Mouse (Mus musculus): Measurements from ENCODE around the gene Podxl. TPM values are rescaled to one million over a fixed set of nuclear protein-coding genes. Genes with fewer than 3 reads are reported as not detected.

The Podxl gene
- 12.3 and 14.1 TPM in 2 replicates for polyA plus RNA-seq (2015; fragmentation: Nextera tagmentation; extraction: Ambion mirVana)

DNA sequence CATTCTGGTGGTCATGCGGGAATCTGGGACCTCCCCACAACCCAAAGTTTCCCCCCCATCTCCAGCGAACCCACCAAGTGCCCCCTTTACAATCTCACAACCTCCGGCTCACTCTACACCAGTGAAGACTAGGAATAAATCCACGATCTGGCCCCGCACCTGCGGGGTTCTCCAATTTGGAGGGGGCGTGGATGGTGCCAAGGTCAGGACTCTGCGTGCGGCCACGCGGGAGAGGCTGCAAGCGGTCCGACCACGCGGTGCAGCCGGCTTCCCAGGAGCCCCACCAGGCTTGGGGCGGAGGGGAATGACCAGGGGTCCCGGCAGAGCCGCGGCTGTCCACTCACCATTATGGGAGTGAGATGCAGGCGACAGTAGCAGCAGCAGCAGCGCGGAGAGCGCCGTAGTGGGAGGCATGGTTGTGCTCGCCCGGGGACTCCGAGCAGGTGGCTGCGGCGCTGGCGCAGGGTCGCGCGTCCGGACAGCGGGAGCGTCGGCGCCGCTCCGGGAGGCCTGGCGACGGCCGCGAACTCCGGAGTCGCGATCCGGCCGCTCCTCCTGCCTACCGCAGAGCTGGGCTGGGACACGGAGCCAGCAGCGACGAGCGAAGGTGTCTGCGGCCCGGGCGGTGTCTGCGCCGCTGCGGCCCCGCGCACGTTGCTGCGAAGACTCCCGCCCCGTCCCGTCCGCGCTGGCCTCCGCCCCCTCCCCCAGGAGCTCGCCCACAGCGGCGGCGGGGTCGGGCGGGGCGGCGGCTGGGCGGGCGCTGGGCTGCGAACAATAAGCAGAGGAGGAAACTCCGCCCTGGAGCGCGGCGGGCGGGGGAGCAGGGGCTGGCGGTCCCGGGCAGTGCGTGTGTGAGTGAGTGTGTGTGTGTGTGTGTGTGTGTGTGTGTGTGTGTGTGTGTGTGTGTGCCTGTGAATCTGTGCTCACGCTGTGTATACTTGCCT is at the start of gene Podxl:
Podxl (minus strand) TSS at position 747 of the 947 bp plus-strand sequence.
- ATAC-seq, result peak; percentile 94
- Histone ChIP-seq H3K4me3 (replicated peaks) (peak within 1 kb of the TSS; percentile 86), H3K27me3 (peaks cover 14% of the 10 kb centered on the region), H3K4me2 (replicated peaks) (peak within 1 kb of the TSS; percentile 86), H3K36me3 (no peaks in the 10 kb centered on the region), H3K9ac (replicated peaks) (peak within 1 kb of the TSS; percentile 92), H3K27ac (peak within 1 kb of the TSS; percentile 71), H3K4me1 (replicated peaks) (peaks cover 66% of the 10 kb centered on the region), H3K9me3 (no peaks in the 10 kb centered on the region)
- under 1% methylated on average over 71 of the region's 91 CpGs for WGBS

DNA sequence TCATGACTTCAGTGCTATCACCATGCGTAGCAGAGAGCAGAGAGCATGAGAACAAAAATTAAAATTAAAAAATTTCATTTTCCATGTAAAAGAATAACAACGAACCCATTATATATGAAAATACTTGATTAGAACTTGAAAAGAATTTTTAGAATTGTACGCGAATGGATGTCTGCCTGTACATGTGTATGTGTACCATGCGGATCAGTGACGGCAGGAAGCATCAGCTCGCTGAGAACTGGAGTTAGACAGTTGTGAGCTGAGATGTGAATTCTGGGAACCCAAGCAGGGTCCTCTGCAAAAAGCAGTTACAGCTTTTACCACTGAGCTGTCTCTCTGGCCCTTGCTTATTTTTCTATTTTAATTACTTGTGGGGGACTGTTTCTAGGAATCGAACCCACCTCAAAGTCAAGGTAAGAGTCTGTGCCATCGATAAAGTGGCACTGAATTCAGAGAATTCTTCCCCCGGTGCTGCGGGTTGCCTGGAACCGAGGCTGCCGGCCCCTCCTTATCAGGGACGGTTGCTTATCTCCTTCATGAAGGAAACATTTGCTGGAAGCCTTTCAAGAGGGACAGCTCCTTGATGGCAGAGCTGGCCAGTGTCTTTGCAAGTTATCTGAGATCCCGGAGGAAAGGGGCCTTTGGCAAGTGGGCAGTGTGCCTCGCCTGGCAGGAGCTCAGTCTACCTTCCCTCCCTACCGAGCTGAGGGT is 48.9 kb upstream of the Podxl start:
- no peaks in the 10 kb centered on the region for H3K27me3 ChIP-seq
- H3K27ac ChIP-seq, result no peak overlapping the region
- H3K9ac ChIP-seq (replicated peaks), result no peak overlapping the region
- no peaks in the 10 kb centered on the region for H3K4me1 ChIP-seq (replicated peaks)
- WGBS, result 90% methylated on average over 17 of the region's 17 CpGs
- no peak overlapping the region for H3K4me2 ChIP-seq (replicated peaks)
- no peak overlapping the region for H3K4me3 ChIP-seq (replicated peaks)
- ATAC-seq, result no peak
- no peaks in the 10 kb centered on the region for H3K36me3 ChIP-seq
- no peaks in the 10 kb centered on the region for H3K9me3 ChIP-seq

DNA sequence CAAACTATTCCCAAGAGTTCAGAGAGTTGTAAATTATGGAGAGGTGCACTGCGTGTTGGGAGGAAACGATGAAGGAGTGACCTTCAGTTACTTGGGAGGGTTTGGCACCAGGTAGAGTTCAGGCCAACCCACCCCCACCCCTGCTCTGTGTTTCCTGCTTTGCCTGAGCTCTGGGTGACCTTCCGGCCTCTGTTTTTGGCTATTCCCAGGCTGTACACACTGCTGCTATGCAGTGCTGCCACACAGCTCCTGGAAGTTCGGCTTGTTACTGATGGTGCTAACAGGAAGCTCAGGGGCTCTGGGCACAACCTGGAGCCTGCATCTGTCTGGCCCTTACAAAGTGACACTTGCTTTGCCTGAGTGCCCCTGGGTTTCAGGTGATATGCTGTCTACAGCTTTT is 42.6 kb upstream of the Podxl start:
- WGBS, result 88% methylated on average over 4 of the region's 4 CpGs
- Histone ChIP-seq H3K36me3 (no peaks in the 10 kb centered on the region), H3K9ac (replicated peaks) (no peak overlapping the region), H3K27me3 (no peaks in the 10 kb centered on the region), H3K9me3 (no peaks in the 10 kb centered on the region), H3K4me2 (replicated peaks) (no peak overlapping the region), H3K4me1 (replicated peaks) (peaks cover 3% of the 10 kb centered on the region; the same call in 1 of the 2 replicates), H3K4me3 (replicated peaks) (no peak overlapping the region), H3K27ac (no peak overlapping the region)
- ATAC-seq, result no peak

DNA sequence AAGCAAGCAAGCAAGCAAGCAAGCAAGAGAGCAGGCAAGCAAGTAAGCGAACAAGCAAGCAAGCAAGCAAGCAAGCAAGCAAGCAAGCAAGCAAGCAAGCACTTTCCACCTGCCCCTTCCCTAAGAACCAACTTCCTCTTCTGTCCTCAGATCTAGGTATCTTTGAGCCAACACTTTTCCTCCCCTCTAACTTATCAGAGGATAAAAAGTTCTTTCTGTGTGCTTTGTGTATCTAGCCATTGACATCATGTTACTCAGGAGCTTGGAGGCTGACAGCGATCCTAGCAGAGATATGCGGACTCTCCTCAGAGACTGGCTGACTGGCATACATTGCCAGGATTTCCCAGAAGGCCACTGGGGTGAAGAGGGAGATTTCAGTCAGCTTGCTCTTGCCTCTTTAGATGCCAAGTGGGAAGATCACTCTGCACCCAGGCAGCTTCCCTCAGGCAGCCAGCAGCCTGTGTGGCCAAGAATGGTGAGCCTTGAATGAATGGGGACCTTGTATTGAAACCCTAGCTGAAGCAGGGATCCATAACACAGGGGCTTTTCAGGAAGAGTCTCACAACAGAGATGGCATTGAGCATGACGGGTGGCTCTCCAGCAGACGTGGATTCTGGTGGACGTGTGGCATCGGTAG is 41.0 kb upstream of the Podxl start:
- Histone ChIP-seq H3K27me3 (no peaks in the 10 kb centered on the region), H3K9me3 (no peaks in the 10 kb centered on the region), H3K36me3 (no peaks in the 10 kb centered on the region), H3K4me1 (replicated peaks) (peaks cover 18% of the 10 kb centered on the region), H3K4me2 (replicated peaks) (no peak overlapping the region), H3K9ac (replicated peaks) (no peak overlapping the region), H3K4me3 (replicated peaks) (no peak overlapping the region), H3K27ac (no peak overlapping the region; the same call in 1 of the 2 replicates)
- ATAC-seq, result no peak
- 91% methylated on average over 7 of the region's 7 CpGs for WGBS

DNA sequence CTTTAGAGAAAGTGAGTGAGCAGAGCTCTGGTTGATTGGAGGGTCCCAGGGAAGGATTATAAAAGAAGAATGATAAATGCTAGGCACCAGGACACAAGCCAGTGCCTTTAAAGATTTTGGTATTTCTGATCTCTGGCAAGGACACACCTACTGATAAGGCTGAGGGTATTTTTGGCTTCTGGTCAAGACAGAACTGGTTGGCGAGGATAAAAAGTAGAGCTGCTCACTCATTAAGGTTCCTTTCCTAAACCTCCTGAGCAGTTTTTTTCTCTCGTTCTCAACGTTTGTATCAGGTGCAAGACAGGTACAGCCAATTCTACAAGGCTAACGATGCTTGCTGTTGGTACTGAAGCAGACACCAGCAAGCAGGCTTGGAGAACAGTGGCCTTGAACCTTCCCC is 38.7 kb upstream of the Podxl start:
- no peaks in the 10 kb centered on the region for H3K36me3 ChIP-seq
- no peak for ATAC-seq
- H3K4me3 ChIP-seq (replicated peaks), result no peak overlapping the region
- no peak overlapping the region for H3K9ac ChIP-seq (replicated peaks)
- H3K4me1 ChIP-seq (replicated peaks), result peaks cover 26% of the 10 kb centered on the region
- H3K4me2 ChIP-seq (replicated peaks), result no peak overlapping the region
- no peaks in the 10 kb centered on the region for H3K27me3 ChIP-seq
- 93% methylated on average over 4 of the region's 4 CpGs for WGBS
- H3K9me3 ChIP-seq, result no peaks in the 10 kb centered on the region
- H3K27ac ChIP-seq, result no peak overlapping the region

DNA sequence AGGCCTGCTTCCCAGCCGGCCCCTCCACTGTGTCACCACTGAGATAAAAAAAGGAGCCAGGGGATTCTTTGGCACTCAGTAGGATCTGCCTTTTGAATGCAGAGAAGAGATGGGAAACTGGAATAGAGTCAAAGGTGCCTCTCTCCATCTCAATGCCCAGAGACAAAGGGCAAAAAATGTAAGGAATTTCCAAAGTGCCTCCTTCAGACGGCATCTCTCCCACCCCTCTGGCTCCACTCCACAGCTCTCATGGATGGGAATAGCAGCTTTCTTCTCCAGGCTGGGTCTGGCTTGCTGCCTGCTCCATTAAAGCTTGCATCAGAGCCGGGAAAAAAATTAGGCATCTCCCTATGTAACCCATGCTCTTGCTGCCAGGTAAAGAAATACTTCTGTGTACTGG is 37.4 kb upstream of the Podxl start:
- Histone ChIP-seq H3K4me3 (replicated peaks) (no peak overlapping the region), H3K27ac (peak overlapping the region; percentile 51; the same call in 1 of the 2 replicates), H3K4me2 (replicated peaks) (no peak overlapping the region), H3K27me3 (no peaks in the 10 kb centered on the region), H3K9me3 (no peaks in the 10 kb centered on the region), H3K4me1 (replicated peaks) (peaks cover 40% of the 10 kb centered on the region), H3K36me3 (no peaks in the 10 kb centered on the region), H3K9ac (replicated peaks) (no peak overlapping the region)
- ATAC-seq, result no peak
- 13% methylated on average over 3 of the region's 3 CpGs for WGBS

DNA sequence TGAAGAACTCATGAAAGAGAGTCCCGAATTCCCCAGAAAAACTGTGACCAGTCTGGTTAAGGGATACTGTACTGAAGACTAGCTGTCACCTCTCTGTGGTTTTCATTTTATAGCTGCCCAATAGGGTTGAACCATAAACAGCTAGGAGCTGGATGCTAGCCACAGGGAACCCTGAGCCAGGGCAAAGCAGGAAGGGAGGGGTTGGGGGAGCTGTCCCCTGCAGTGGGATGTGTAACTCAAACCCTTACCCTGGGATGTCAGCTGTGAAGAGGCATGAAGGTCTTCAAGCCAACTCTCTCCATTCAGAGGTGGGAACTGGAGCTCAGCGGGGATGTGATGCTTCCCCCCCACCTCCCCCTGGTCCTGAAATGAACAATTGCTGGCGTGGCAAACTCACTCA is 36.1 kb upstream of the Podxl start:
- Histone ChIP-seq H3K4me3 (replicated peaks) (no peak overlapping the region), H3K36me3 (no peaks in the 10 kb centered on the region), H3K9ac (replicated peaks) (no peak overlapping the region), H3K27ac (0 out of 2 replicates have a peak overlapping the region, but pooled peaks have one; percentile 26), H3K4me1 (replicated peaks) (peaks cover 41% of the 10 kb centered on the region), H3K4me2 (replicated peaks) (no peak overlapping the region), H3K9me3 (no peaks in the 10 kb centered on the region), H3K27me3 (no peaks in the 10 kb centered on the region)
- ATAC-seq, result no peak
- WGBS, result 30% methylated on average over 3 of the region's 3 CpGs

DNA sequence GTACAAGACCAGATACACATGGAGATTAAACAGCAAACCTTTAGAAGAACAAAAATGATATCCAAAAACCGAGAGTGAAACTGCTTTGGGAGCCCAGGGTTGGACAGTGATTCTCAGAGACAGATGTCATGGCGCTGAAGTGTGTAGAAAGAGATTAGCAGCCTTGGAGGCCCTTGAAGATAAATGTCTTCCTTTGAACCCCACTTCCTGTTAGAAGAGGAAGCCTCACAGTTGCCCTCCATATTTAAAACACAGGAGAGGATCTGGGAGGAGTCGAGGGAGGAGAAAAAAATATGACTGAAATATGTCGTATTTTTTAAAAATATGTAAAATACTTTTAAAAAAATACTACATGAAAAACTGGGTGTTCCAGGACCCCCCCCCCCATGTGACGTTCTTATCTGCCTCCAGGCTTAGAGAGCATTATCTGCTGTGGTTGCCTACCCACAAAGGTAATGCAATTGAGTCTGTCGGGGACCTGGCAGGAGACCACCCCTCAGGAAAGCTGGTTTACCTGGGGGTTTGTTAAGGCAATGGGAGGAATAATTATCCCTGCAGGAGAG is 34.6 kb upstream of the Podxl start:
- Histone ChIP-seq H3K27me3 (no peaks in the 10 kb centered on the region), H3K9me3 (no peaks in the 10 kb centered on the region), H3K36me3 (no peaks in the 10 kb centered on the region), H3K27ac (no peak overlapping the region), H3K4me3 (replicated peaks) (no peak overlapping the region), H3K4me1 (replicated peaks) (peaks cover 41% of the 10 kb centered on the region), H3K4me2 (replicated peaks) (no peak overlapping the region), H3K9ac (replicated peaks) (no peak overlapping the region)
- no peak for ATAC-seq
- WGBS, result 77% methylated on average over 6 of the region's 6 CpGs

DNA sequence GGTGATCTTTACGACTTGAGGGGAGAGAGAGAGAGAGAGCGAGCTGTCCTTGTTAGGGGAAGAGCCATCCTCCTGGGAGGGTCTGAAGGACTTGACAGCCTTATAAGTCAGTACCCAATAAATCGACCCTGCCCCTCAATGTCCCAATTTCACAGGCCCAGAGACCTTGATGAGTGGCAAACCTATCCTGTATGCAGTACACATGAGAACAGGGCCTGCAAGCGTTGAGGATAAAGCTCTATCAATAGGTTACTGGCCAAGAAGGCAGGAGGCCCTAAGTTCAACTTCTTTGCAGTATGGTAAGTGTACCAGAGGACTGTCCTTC is 33.3 kb upstream of the Podxl start:
- Histone ChIP-seq H3K4me2 (replicated peaks) (peak overlapping the region; percentile 33), H3K36me3 (no peaks in the 10 kb centered on the region), H3K9me3 (no peaks in the 10 kb centered on the region), H3K9ac (replicated peaks) (no peak overlapping the region), H3K4me1 (replicated peaks) (peaks cover 41% of the 10 kb centered on the region), H3K27ac (peak overlapping the region; percentile 75), H3K4me3 (replicated peaks) (no peak overlapping the region), H3K27me3 (no peaks in the 10 kb centered on the region)
- WGBS, result 12% methylated on average over 4 of the region's 4 CpGs
- ATAC-seq, result no peak

DNA sequence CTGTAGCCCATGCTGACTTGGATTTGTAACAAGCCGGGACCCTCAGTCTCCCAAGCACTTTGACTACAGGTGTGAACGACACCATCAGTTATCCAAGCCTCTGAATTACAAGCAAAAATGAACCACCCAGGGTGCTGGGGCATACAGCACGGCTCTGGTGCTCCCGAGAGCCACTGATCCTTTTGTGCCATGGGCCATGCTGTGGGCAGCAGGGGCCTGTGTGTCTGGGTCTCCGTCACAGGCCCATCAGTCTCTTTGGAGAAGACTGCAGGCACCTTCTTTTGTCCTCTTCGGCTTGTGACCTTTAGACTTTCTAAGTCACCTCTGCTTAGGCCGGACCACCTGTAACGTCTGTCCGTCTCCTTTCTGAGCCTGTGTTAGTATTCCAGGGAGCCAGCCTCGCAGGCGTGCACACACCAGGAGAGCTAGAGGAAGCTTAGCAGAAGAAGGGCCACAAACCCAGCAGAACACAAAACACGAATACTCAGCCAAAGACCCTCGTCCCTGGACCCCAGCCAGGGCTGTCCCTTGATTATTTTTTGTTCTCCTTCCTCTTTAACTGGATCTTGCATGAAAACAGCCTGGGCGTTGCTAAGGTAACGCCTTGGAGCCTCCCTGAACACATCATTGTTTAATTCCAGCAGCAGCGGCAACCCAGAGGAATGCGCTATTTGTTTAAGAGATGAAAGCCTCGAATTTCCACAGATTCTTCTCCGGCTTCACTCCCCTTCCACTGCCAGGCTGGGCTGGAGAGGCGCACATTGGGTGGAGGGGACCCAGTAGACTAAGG is 32.8 kb upstream of the Podxl start:
- 4% methylated on average over 20 of the region's 20 CpGs for WGBS
- H3K9ac ChIP-seq (replicated peaks), result no peak overlapping the region
- H3K4me1 ChIP-seq (replicated peaks), result peaks cover 39% of the 10 kb centered on the region

DNA sequence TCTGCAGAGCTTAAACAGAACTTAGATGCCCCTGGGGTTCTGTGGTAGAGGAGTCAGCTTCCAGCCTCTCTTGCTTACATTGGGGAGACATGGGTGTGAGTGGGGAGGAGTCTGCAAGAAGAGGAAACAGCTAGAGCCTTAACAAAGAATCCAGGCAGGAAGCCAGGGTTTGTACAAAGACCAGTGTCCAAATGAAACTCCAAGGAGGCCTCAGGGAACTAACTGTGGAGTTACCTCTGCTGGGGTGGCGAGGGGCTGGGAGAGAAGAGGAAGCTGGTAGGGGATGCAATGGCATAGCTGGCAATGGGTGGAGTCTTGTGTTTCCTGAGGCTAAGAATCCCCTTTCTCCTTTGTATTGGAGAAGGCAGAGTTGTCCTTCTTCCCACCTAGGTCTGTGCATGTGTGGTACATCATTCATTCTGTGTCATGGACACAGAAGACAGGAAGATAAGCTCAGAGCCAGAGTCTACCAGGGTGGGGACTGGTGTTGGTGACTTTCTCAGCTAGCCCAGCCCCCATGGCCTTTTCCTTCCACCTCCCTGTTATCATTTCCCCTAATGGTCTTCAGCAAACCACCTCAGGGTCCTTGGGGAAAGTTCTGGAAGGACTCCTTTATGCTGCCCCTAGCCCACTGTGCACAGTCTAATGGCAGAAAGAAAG is 28.9 kb upstream of the Podxl start:
- Histone ChIP-seq H3K9ac (replicated peaks) (no peak overlapping the region), H3K4me3 (replicated peaks) (no peak overlapping the region), H3K27me3 (no peaks in the 10 kb centered on the region), H3K4me2 (replicated peaks) (no peak overlapping the region), H3K27ac (no peak overlapping the region), H3K9me3 (no peaks in the 10 kb centered on the region), H3K4me1 (replicated peaks) (peaks cover 17% of the 10 kb centered on the region), H3K36me3 (no peaks in the 10 kb centered on the region)
- no peak for ATAC-seq
- WGBS, result 73% methylated on average over 1 of the region's 1 CpGs

More for the DNA sequence above, 32.8 kb upstream of the Podxl start:
- no peaks in the 10 kb centered on the region for H3K9me3 ChIP-seq
- no peak overlapping the region for H3K4me3 ChIP-seq (replicated peaks)
- peak overlapping the region; percentile 75 for H3K27ac ChIP-seq
- H3K27me3 ChIP-seq, result no peaks in the 10 kb centered on the region
- ATAC-seq, result peak; percentile 92
- H3K36me3 ChIP-seq, result no peaks in the 10 kb centered on the region
- H3K4me2 ChIP-seq (replicated peaks), result peak overlapping the region; percentile 33
